Mouse (Mus musculus): ENCODE results near the gene Arap2.

Arap2 gene

GRCm38 (mm10) chr5:62765784-62766701 lies at the start of gene Arap2:
Arap2 (minus strand) TSS chr5:62766159.
- peak; percentile 68 to 81 for DNase-seq (ENCODE audit: low spot score in 2 of 2)

- no peak for DNase-seq (ENCODE audit: low spot score in 2 of 2)
Observed at GRCm38 (mm10) chr5:62815741-62816140, 49.8 kb upstream of the Arap2 start.

GRCm38 (mm10) chr5:62814072-62814414 lies 48.1 kb upstream of the Arap2 start:
- DNase-seq (ENCODE audit: low spot score in 2 of 2) = no peak

GRCm38 (mm10) chr5:62813402-62814071 lies 47.6 kb upstream of the Arap2 start, which contains the start of gene Dthd1:
Dthd1 (plus strand) TSS chr5:62813823.
- no peak for DNase-seq (ENCODE audit: low spot score in 2 of 2)

GRCm38 (mm10) chr5:62792776-62793175 lies 26.8 kb upstream of the Arap2 start:
- no peak for DNase-seq (ENCODE audit: low spot score in 2 of 2)

- no peak for DNase-seq (ENCODE audit: low spot score in 2 of 2)
Observed at GRCm38 (mm10) chr5:62790921-62791564, 25.1 kb upstream of the Arap2 start.

- no peak for DNase-seq (ENCODE audit: low spot score in 2 of 2)
Observed at GRCm38 (mm10) chr5:62786809-62787208, 20.9 kb upstream of the Arap2 start.

GRCm38 (mm10) chr5:62778682-62779081 lies 12.7 kb upstream of the Arap2 start:
- DNase-seq (ENCODE audit: low spot score in 2 of 2) = no peak

- DNase-seq (ENCODE audit: low spot score in 2 of 2) = no peak
Observed at GRCm38 (mm10) chr5:62777804-62778203, 11.8 kb upstream of the Arap2 start.

- DNase-seq (ENCODE audit: low spot score in 2 of 2) = no peak
Observed at GRCm38 (mm10) chr5:62771775-62772599, 6.0 kb upstream of the Arap2 start.

GRCm38 (mm10) chr5:62765459-62765783 lies 538 bp downstream of the Arap2 start:
- no peak for DNase-seq (ENCODE audit: low spot score in 2 of 2)

GRCm38 (mm10) chr5:62764161-62764560 lies 1.8 kb downstream of the Arap2 start:
- no peak for DNase-seq (ENCODE audit: low spot score in 2 of 2)

- no peak for DNase-seq (ENCODE audit: low spot score in 2 of 2)
Observed at GRCm38 (mm10) chr5:62763046-62763445, 2.9 kb downstream of the Arap2 start.

- no peak for DNase-seq (ENCODE audit: low spot score in 2 of 2)
Observed at GRCm38 (mm10) chr5:62762298-62762960, 3.5 kb downstream of the Arap2 start.

GRCm38 (mm10) chr5:62760791-62761504 lies 5.0 kb downstream of the Arap2 start:
- DNase-seq (ENCODE audit: low spot score in 2 of 2) = no peak

- DNase-seq (ENCODE audit: low spot score in 2 of 2) = no peak
Observed at GRCm38 (mm10) chr5:62755808-62756527, 10.0 kb downstream of the Arap2 start.

- no peak for DNase-seq (ENCODE audit: low spot score in 2 of 2)
Observed at GRCm38 (mm10) chr5:62752934-62753333, 13.0 kb downstream of the Arap2 start.

- DNase-seq (ENCODE audit: low spot score in 2 of 2) = no peak
Observed at GRCm38 (mm10) chr5:62751692-62752091, 14.3 kb downstream of the Arap2 start.

- no peak for DNase-seq (ENCODE audit: low spot score in 2 of 2)
Observed at GRCm38 (mm10) chr5:62748168-62748567, 17.8 kb downstream of the Arap2 start.

Data from urinary bladder, postnatal 36 days (tissue).